Mouse (Mus musculus): ENCODE data around the gene Dnajb7.

- TF ChIP-seq POU5F1 (IDR thresholded peaks at IDR 0.05; ENCODE audit: borderline replicate concordance, low read length) (no peak), CTCF (conservative IDR thresholded peaks at IDR 0.05; ENCODE audit: low read length) (no peak)
Observed at GRCm38 (mm10) chr15:81439236-81439635, 31.1 kb upstream of the Dnajb7 start.

Measured in E14TG2a.4 (cell line).